Mouse (Mus musculus) liver, embryonic 14.5 days (tissue): ENCODE measurements around the gene Mtmr12. TPM values are rescaled to one million over a fixed set of nuclear protein-coding genes. Genes with fewer than 3 reads are reported as not detected.

Experiments
- ATAC-seq: fragments of 200-750 bp; cut with Nextera tagmentation; 2 replicates; pipeline ENCODE4 v1.8.0; 2017; ENCODE audit warnings: moderate number of reproducible peaks, mild to moderate bottlenecking, moderate library complexity; ENCODE audit not compliant: insufficient read depth
- DNase-seq, 3 experiments: peaks; one replicate each; pipeline ENCODE4 v3.0.0-alpha.2; 2012 to 2013; ENCODE audit warnings: low read depth in 3 of 3, low spot score in 3 of 3
- H3K27ac ChIP-seq: fragments of 300-500 bp; sonication (generic); 2 replicates; pipeline ENCODE4 v1.5.1; 2014; ENCODE audit warnings: moderate library complexity, mild to moderate bottlenecking, control low read depth, inconsistent platforms
- H3K27me3 ChIP-seq: fragments of 300-500 bp; sonication (generic); 2 replicates; pipeline ENCODE4 v1.6.1; 2014; ENCODE audit warnings: mild to moderate bottlenecking, low read length, moderate library complexity; ENCODE audit not compliant: control insufficient read depth, insufficient read depth
- H3K36me3 ChIP-seq: fragments of 300-500 bp; sonication (generic); replicated peaks from 2 replicates; pipeline ENCODE4 v1.6.1; 2014; ENCODE audit warnings: low read depth; ENCODE audit not compliant: control insufficient read depth, insufficient read depth
- H3K4me1 ChIP-seq, 2 experiments: fragments of 200-500 bp in 1 of 2; fragments of 300-500 bp in 1 of 2; sonication (generic) in 1 of 2; replicated peaks; 2 replicates each; pipeline ENCODE4 v1.6.1; 2012 to 2014; ENCODE audit warnings: antibody characterized with exemption in 1 of 2, inconsistent platforms in 1 of 2, low read length in 1 of 2; ENCODE audit not compliant: control insufficient read depth in 2 of 2, insufficient read depth in 2 of 2
- H3K4me2 ChIP-seq: fragments of 300-500 bp; sonication (generic); 2 replicates; pipeline ENCODE4 v1.6.1; 2014; ENCODE audit warnings: low read depth, mild to moderate bottlenecking, control low read depth, moderate library complexity
- H3K4me3 ChIP-seq, 2 experiments: fragments of 200-500 bp in 1 of 2; fragments of 300-500 bp in 1 of 2; sonication (generic) in 1 of 2; 2 replicates each; pipeline ENCODE4 v1.5.1; 2012 to 2014; ENCODE audit warnings: low read depth in 2 of 2, low read length in 2 of 2, mild to moderate bottlenecking in 2 of 2, control low read depth in 1 of 2, inconsistent platforms in 1 of 2, moderate library complexity in 1 of 2; ENCODE audit not compliant: insufficient read depth in 1 of 2
- H3K9ac ChIP-seq: fragments of 300-500 bp; sonication (generic); replicated peaks from 2 replicates; pipeline ENCODE4 v1.6.1; 2014; ENCODE audit warnings: mild to moderate bottlenecking, control low read depth, moderate library complexity
- H3K9me3 ChIP-seq: fragments of 300-500 bp; sonication (generic); 2 replicates; pipeline ENCODE4 v1.6.1; 2016; ENCODE audit warnings: low read length, mixed read lengths; ENCODE audit not compliant: control insufficient read depth
- CTCF ChIP-seq: IDR thresholded peaks from 2 replicates; pipeline ENCODE4 v1.5.1; 2016; ENCODE audit warnings: antibody characterized with exemption, low read depth, control low read depth
- EP300 ChIP-seq: IDR thresholded peaks from 2 replicates; pipeline ENCODE4 v1.6.1; 2016; ENCODE audit warnings: antibody characterized with exemption, low read depth
- WGBS: fragments of 180-500 bp; shearing (Covaris S2); extraction: QIAGEN DNeasy Blood & Tissue Kit; methylation state at CpG from one replicate; pipeline ENCODE4 v1.1.7; 2014; ENCODE audit not compliant: insufficient replicate concordance; 5-methylcytosine and 5-hydroxymethylcytosine counted together
- polyA plus RNA-seq, 2 experiments: library from polyadenylated mRNA; depleted of rRNA in 1 of 2; stranded (reverse) in 1 of 2; unstranded in 1 of 2; fragments of >200 nt; fragmentation: Nextera tagmentation in 1 of 2; extraction: Ambion mirVana in 1 of 2; gene quantifications; 2 replicates each; pipeline versions ENCODE4 v1.2.1 to v1.2.3; 2012 to 2014

Gene Mtmr12
- polyA plus RNA-seq, 2 experiments, result 6.4 to 7.2 TPM

- Histone ChIP-seq H3K4me1 (peaks cover 12 to 44% of the 10 kb centered on the region in 2 experiments; a peak in 3 of 4 replicates), H3K9me3 (no peaks in the 10 kb centered on the region), H3K9ac (no peak overlapping the region), H3K4me3 (no peak overlapping the region), H3K27me3 (no peaks in the 10 kb centered on the region), H3K4me2 (no peak overlapping the region), H3K36me3 (no peaks in the 10 kb centered on the region), H3K27ac (no peak overlapping the region)
- 86% methylated on average over 2 of the region's 2 CpGs for WGBS
- DNase-seq (no peak), ATAC-seq (no peak)
- TF ChIP-seq EP300 (no peak), CTCF (no peak)
Measured at GRCm38 (mm10) chr15:12224239-12224638, 19.4 kb downstream of the Mtmr12 start.

GRCm38 (mm10) chr15:12225062-12225461 lies 20.2 kb downstream of the Mtmr12 start:
- no peak overlapping the region for H3K4me2 ChIP-seq
- H3K27me3 ChIP-seq, result no peaks in the 10 kb centered on the region
- H3K4me3 ChIP-seq, result no peak overlapping the region
- no peak for ATAC-seq
- DNase-seq, result no peak
- H3K36me3 ChIP-seq, result no peaks in the 10 kb centered on the region
- TF ChIP-seq CTCF, result no peak
- no peak for TF ChIP-seq EP300
- peaks cover 17 to 46% of the 10 kb centered on the region in 2 experiments for H3K4me1 ChIP-seq
- WGBS, result 25% methylated on average over 4 of the region's 4 CpGs
- H3K9ac ChIP-seq, result no peak overlapping the region
- no peak overlapping the region for H3K27ac ChIP-seq
- H3K9me3 ChIP-seq, result no peaks in the 10 kb centered on the region

- Histone ChIP-seq H3K4me3 (no peak overlapping the region), H3K36me3 (no peaks in the 10 kb centered on the region), H3K9ac (no peak overlapping the region), H3K4me2 (no peak overlapping the region), H3K4me1 (peaks cover 23 to 48% of the 10 kb centered on the region in 2 experiments), H3K9me3 (no peaks in the 10 kb centered on the region), H3K27ac (no peak overlapping the region), H3K27me3 (no peaks in the 10 kb centered on the region)
- ATAC-seq, result no peak
- TF ChIP-seq EP300 (no peak), CTCF (no peak)
- DNase-seq, result no peak
- 77% methylated on average over 15 of the region's 15 CpGs for WGBS
Measured at GRCm38 (mm10) chr15:12226908-12227307, 22.1 kb downstream of the Mtmr12 start.

- H3K36me3 ChIP-seq, result no peaks in the 10 kb centered on the region
- H3K4me3 ChIP-seq, result no peak overlapping the region
- no peaks in the 10 kb centered on the region for H3K27me3 ChIP-seq
- no peak overlapping the region for H3K27ac ChIP-seq
- ATAC-seq (no peak), DNase-seq (no peak)
- no peaks in the 10 kb centered on the region for H3K9me3 ChIP-seq
- WGBS, result 38% methylated on average over 4 of the region's 4 CpGs
- TF ChIP-seq CTCF, result no peak
- no peak for TF ChIP-seq EP300
- peaks cover 23 to 47% of the 10 kb centered on the region in 2 experiments for H3K4me1 ChIP-seq
- H3K4me2 ChIP-seq, result no peak overlapping the region
- no peak overlapping the region for H3K9ac ChIP-seq
Measured at GRCm38 (mm10) chr15:12227355-12227754, 22.5 kb downstream of the Mtmr12 start.

- no peak overlapping the region for H3K4me3 ChIP-seq
- no peaks in the 10 kb centered on the region for H3K9me3 ChIP-seq
- H3K27ac ChIP-seq, result peak overlapping the region; percentile 3
- no peak for DNase-seq
- peaks cover 6% of the 10 kb centered on the region for H3K36me3 ChIP-seq
- peak overlapping the region; percentile 1; the same call in 1 of the 2 replicates for H3K4me2 ChIP-seq
- WGBS, result 63% methylated on average over 10 of the region's 10 CpGs
- no peak overlapping the region for H3K9ac ChIP-seq
- TF ChIP-seq EP300 (no peak), CTCF (no peak)
- ATAC-seq, result no peak
- H3K4me1 ChIP-seq, result peaks cover 23 to 47% of the 10 kb centered on the region in 2 experiments
- no peaks in the 10 kb centered on the region for H3K27me3 ChIP-seq
Measured at GRCm38 (mm10) chr15:12229603-12230242, 24.9 kb downstream of the Mtmr12 start.
